Mouse (Mus musculus): ENCODE results near the gene Mettl1.

The Mettl1 gene

DNA sequence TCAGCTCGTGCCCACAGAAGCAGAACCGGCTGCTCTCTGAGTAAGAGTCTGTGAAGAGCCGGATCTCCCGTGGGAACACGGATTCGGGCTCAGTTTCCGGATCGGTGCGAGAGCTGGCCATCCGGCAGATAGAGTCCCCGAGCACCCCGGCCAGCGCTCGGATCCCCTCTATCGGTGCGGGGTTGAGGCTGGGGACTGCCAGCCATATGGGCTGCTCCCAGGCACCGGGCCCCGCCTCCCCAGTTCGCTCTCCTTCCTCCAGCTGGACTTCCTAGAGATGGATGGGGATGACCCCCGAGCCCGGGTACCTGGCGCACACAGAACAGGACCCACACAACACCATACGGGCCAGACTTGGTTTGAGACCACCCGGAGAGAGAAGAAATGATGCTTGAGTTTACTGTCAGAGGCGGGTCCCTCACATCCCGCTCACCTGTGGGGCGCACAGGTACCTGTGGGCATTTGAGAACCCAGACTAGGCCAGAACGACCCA lies at the start of gene Mettl1, which contains the start of gene Eef1akmt3:
TSS of gene Mettl1 (plus strand) at position 141 of the 493 bp plus-strand sequence.
TSS of gene Eef1akmt3 (minus strand) at position 240 of the 493 bp plus-strand sequence.
- peak; percentile 25 for DNase-seq

DNA sequence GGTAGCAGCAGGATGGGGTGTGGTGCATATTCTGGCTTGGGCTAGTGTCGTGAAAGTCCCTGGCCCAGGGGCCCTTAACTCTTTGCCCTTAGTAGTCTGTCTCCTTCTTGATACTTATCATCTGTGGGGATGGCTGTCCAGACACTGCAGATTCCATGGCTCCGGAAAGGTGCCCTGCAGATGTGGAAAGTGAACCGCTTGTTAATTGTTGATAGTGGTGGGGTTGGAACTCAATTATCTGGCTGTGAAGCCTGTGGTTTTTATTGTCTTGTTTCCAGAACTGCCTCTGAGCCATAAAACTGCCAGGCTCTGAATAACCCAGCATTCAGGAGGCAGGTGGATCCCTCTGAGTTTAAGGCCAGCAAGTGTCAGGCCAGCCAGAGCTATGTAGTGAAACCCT lies 49.5 kb upstream of the Mettl1 start:
- no peak for DNase-seq

DNA sequence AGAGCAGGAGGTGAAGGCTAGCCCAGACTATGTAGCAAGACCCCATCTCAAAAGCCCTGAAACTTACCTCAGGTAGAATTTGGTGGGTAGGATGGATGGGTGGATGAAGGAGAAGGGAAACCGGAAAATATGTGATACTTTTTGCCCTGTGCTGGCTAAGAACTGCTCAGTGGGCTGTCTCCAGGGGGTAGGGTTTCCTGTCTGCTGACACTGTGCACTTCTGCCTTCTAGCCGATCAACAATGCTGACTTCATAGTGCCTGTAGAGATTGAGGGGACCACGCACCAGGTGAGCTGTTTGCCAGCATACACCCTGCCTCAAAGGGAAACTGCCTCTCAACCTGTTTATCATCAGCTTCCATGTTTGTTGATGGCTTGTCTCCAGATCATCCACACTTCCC lies 47.6 kb upstream of the Mettl1 start:
- DNase-seq: no peak

DNA sequence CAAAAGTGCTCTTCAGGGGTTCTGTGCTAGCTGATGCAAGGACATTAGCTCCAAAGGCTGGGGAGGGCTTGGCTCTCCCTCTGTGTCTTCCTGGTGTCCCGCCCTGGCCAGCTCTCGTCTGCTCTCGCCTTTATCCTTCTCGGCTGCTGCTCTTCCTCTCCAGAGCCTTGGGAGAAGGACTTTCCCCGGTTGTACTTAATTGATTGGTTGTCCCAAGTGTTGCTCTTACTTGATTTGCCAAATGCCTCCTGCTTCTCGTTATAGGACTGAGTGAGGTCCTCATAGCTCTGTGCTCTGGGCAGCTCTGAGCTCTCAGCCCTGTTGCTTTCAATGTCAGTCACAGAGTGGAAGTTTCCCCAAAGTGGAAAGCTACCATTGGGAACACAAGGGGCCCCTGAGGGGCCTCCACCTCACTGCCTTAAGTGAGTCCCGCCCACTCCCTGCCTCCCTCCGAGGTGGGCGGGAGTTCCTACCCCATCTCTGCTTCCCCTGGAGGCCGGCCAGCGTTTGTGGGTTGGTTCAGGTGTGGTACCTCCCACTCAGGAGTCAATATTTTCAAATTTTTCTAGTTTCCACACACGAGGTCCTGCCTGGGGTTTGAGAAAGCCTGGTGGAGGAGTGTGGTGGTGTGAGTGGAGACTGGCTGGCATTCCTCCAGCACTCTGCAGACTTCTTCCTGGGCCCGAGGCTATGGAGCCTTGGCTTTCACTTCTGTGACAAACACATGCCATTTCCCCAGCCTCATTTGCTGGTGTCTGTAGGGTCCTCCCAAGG lies 43.7 kb upstream of the Mettl1 start:
- no peak for DNase-seq

DNA sequence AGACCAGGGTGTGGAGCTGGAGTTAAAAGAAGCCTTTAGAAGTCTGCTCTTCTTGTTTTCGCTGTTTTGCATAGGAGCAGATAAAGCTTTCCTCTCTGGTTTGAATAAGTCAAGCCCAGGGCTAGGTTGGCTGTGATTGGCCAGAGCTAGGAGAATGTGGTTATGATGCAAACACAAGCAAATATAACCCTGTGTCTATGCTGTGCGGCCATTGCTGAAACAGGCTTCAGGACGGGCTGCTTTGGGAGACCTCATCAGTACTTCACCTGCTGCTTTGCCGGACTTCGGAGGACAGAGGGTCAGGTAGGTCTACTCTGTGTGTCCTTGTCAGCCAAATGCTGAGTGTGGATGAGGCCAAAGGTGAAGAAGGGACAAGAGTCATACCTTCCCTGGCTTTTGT lies 40.7 kb upstream of the Mettl1 start, which contains the start of gene Avil:
TSS of gene Avil (plus strand) at position 181 of the 400 bp plus-strand sequence.
- DNase-seq: no peak

DNA sequence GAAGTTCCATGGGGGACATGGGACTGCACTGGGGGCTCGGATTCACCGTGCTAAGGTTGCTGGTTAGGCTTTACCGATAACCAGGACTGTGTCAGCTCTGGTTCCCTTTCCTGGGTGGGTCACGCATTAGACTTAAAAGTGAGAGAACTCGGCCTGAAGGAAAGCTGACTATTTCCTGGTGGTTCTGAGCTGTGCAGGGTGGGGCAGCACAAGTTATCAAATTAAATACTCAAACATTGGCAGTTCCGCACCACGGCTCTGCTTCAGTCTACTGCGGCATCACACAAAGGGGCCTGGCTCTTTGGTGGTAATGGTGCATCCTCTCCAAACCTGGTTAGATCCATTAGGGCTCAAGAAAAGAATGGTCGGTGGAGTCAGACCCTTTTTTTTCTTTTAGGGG lies 39.9 kb upstream of the Mettl1 start:
- DNase-seq: no peak

DNA sequence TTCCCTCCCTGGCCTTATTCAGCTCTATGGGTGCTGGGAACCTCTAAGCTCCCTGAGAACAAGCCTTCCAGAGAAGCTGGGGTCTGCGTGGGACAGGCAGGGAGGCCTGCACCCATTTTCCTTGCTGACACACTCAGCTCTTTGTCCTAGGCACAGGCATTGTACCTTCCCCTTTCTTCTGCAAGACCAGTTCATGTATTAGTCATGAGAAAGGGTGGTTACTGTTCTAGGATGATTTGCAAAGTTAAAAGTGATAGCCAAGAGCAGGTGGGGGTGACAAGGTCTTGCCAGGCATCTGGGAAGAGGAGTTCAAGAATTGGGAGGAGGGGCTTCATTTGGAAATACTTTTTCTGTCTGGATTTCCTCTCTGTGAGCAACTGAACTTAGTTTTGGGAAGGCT lies 39.2 kb upstream of the Mettl1 start:
- DNase-seq: no peak

DNA sequence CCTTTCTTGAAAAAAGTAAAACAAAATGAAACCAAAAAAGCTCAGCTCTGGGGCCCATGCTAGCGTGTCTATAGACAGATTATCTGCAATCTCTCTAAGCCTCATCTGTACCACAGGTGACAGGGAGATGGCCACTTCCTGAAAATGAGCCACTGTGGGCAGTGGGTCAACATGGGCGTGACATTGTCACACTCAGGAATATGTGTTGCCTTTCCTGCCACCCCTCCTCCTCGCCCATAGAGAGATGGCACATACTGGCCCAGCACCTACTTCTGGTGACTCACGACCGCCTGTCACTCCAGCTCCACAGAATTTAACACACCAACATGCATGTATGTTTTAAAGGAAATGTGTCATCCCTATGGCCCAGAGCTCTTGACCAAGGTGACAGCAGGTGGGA lies 38.4 kb upstream of the Mettl1 start:
- DNase-seq: no peak

DNA sequence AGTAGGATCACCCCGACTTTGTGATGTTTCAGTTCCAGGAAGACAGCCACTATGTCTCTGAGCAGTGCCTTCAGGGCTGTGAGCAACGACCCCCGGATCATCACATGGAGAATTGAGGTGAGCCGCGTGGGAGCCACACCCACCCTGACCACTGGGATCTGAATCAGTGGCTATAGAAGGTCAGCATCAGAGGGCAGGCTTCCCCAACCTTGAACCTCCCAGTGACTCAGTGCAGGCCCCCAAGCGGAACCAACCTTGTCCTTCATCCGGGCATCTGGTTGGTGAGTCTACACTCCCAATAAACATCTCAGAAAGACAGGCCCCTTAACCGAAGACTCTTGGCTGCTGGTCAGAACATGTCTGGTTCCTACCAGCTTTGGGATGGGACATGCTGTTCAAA lies 37.9 kb upstream of the Mettl1 start:
- no peak for DNase-seq

DNA sequence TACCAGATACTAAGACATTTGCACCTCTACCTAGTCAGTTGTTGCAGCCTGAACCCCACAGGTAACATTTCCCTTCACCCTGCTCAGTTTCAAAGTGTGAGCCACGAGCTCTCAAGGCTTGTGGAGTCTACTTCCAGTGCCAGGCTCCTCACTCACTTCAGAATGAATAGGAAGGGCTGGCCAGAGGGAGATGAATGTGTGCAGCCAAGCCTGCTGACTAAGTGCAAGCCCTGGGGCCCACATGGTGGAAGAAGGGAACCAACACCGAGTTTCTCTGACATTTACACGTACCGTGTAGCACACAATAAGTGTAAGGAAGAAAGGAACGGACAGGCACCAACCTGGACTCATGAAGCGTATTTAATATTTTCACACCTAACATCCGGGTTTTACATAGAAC lies 37.4 kb upstream of the Mettl1 start:
- DNase-seq: no peak

DNA sequence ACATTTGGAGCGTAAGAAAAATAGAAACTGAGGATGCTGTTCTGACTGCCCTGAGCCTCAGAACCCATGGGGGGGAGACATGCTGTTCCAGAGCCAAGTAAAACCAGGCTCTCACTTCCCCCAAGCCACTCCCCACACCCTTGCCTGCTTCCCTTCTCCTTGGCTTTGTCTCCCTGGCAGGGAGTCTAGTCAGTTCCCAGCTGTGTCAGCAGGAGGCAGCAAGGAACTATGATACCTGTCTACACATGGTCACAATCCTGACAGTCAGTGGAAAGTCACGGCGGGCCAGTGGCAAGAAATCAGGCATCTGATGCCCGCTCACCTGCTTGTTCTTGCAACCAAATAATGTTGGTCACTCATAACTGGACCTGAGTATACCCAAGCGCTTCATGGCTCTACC lies 24.7 kb upstream of the Mettl1 start:
- no peak for DNase-seq

DNA sequence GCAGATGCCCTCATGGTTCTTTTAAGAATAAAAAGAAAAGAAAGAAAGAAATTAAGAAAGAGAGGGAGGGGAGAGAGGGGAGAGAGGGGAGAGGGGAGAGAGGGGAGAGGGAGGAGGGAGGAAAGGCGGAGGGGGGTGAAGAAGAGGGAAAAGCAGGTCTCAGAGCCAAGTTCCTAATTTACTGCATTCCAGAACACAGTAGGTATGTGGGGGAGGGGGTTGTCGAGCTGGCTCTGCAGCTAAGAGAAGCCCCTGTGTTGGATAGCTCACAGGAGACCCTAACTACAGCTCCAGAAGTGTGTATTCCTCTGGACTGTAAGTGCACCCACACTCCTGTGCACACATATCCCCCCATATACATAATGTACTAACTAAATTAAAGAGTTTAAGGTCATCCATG lies 24.1 kb upstream of the Mettl1 start:
- no peak for DNase-seq

DNA sequence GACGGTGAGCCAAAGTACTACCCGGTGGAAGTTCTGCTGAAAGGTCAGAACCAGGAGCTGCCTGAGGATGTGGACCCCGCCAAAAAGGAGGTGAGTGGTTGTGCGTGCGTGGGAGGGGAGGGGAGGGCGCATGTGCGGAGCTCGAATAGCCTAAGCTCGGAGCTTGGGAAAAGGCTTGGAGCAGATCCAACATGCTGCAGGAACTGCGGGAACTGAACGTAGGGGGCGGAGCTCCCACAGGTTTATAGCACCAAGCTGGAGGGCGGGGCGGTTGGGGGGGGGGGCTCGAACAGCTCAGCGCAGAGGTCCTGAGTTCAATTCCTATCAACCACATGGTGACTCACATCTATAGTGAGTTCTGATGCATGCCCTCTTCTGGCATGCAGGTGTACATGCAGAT lies 22.8 kb upstream of the Mettl1 start:
- DNase-seq: no peak

DNA sequence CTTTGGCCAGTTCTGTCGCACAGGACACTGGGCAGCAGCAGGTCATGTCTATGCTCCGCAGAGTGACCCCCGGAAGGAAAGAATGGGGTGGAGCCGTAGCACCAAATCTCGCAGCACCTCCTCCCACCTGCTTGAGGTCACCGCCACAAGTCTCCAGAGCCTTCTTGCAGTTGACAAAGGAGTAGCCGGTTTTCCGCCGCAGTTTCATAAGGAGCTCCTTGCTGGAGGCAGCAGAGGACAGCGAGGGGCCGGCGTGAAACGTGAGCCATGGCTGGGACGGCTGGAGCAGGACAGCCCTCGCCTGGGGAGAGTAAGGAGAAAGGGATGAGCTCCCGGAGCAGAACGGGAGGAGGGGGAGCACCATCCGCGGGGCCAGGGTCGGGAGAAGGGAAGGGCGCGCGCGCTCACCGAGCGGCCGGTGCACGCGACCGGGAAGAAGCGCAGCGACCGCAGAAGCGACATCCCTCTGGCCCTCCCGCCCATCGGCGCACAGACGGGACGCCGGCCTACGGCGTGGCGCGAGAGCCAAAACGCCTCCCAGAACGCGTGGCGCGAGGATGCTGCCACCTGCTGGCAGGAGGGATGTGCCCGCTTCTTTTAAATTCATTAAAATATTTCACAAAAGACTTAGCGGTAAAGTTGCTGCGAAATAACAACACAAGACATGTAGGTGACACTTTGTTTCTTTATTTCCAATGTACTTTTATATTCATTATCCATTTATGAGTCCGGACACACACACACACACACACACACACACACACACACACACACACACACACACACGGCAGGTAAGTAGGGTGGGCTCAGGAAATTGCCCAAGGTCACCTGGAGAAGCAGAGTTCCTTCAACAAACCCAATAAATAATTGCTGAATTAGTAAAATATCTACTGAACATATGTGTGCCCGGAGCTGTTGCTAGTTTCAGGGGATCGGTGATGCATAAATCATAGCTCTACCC lies 10.6 kb upstream of the Mettl1 start, which contains the start of gene Tsfm:
TSS of gene Tsfm (minus strand) at position 505 of the 961 bp plus-strand sequence.
- DNase-seq: peak; percentile 96

DNA sequence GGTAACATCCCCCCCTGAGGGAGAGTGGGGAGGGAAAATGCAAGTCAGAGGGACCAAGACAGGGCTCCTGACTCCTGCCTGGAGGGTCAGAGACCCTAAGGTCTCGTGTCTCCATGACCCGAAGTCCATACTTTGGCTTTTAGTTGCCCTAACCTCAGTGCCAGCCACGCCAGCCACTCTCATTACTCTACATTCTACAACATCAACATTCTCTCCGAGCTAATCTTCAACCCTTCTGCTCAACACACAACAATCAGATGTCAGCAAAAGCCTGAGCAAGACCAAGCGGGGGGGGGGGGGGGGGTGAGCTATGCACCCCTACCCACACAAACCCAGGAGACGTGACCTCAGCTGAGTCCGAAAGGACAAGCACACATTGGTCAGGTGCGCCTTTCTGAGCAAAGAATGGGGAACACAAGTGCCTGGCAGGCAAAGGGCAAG lies 7.9 kb upstream of the Mettl1 start:
- DNase-seq: no peak

DNA sequence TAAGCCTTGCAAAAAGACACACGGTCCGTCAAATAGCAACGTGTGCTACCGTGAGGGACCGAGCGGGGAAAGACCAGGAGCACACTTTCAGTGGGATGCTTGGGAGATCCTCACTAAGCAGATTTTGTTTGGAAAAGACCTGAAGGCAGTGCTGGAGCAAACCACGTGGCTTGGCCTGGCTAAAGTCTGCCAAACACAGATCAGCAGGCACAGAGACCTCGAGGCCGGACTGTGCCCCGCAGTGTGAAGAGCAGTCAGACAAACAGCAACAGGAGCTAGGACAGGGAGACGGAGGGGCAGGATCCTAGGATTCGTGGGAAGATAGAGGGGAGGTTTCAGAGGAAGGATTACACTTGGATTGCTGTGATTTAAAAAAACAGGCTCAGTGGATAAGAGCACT lies 4.9 kb upstream of the Mettl1 start:
- DNase-seq: no peak

DNA sequence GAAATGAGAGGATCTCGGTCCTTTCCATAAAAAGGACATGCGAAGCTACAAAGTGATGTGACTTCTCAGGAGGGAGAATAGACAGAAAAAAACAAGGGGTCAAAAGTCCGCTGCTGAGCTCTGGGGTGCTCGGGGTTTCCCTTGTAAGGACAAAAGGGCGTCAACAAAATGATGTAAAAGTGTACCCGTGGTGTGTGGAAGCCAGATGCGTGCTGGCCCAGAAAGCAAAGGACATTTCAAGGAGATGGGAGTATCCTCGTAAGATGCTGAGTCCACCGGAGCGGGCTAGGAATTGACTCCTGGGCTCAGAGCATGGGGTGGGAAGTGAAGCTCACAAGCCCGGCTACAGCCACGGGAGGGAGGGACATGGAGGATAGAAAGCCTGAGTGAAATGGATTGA lies 3.6 kb upstream of the Mettl1 start:
- DNase-seq: no peak

DNA sequence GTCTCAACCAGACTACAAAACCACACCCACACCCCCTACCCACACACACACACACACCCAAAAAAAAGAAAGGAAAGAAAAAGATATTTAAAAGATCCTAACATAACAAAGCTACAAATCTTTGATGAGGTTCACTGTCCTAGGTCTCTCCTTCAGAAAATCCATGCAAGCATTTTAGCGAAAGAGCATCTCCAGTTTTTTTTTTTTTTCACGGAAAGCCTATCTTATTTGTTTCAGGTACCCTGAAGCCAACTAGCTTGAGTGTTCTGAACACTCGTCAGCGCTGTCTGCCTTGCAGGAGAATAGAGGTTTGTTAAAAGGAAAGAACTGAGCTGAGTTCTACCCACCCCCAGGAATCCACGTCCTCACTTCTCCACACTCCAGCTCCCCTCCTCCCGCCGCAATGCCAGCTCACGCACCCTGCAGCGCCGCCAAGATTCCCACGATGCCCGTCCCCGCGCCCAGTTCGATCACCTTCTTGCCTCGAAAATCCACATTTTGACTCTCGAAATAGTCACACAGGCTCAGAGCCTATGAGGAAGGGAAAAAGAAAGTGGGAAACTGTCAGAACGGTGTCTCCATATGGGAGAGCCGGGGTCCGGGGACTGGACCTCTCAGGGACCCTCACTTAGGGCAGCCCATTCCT lies 522 bp upstream of the Mettl1 start:
- DNase-seq: no peak

DNA sequence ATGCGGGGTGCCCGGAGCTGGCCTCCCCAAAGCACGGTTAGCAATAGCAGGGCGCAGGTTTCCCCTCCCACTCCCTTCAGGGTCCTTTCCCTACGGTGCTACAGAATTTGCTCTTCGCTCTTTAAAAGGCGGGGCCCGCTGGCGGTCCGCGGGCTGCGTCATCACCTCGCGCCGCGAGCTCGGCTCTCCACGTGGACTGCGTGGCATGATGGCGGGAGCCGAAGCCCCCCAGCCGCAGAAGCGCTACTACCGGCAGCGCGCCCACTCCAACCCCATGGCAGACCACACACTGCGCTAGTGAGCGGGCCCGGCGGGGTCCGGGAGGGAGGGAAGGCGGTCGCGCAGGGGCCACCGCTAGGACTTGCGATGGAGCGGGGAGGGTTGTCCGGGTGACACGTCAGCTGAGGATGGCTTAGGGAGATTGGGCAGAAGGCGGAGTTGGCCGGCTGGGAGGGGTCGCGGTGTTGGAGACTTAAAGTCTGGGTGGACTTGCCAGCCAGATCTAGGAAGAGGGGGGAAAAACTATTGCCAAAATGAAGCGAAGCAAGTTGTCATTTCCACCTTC lies 642 bp downstream of the Mettl1 start:
- peak; percentile 89 for DNase-seq

DNA sequence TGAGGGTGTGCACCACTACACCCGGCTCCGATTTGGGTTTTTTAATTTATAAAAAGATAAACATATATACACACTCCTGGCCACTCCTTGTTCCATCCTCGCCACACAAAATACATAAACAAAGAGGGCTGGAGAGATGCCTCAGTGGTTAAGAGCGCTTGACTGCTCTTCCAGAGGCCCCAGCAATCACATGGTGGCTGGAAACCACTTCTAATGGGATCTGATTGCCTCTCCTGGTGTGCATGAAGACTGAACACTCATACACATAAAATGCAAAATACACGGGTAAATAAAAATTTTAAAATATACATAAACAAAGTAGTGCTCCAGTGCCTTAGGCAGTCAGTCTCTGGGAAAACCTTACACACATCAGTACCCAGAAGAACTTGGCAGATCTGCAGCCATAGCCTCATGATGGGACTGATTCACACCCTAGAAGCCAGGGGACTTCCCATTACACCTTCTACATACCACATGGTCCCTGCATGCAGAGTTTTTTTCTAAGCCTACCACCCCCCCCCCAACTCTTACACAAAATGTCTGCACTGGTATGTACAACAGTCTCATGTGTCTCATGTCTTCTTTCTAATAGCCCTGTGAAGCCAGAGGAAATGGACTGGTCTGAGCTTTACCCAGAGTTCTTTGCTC lies 1.4 kb downstream of the Mettl1 start:
- no peak for DNase-seq

DNA sequence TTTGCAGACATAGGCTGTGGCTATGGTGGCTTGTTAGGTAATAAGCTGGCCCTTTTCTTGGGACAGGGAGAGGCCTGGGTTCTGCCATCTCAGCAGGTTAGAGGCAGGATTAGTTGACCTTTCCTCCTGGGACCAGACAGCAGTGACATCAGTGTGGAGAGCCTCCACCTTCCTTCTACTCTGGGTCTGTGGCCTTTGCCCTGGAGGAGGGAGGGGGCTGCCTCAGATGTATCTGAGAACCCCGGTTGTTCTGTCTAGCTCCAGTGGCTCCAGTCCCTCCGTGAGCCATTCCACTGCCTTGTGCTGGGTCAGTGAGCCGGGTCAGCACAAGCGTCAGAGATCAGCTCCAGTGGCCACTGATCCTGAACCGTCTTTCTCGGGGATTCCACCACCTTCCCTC lies 2.0 kb downstream of the Mettl1 start:
- DNase-seq: no peak

DNA sequence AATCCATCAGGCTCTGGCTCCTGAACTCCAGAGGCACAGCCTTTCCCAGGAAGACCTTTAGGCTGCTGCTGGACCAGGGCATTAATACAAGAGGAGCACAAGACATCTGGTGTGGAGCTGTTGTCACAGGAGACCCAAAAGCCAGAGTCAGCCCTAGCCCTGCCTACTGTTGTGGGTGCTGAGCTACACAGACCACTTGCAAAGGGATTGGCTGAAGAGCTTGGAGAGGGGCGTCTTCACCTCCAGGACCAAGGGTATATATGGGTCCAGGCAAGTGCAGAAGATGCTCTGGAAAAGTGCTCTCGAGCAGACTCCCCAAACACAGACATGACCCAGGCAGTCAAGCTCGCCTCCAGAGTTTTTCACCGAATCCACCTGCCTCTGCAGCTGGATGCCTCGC lies 6.7 kb downstream of the Mettl1 start, which contains the start of gene Cyp27b1:
TSS of gene Cyp27b1 (plus strand) at position 297 of the 400 bp plus-strand sequence.
- no peak for DNase-seq

All from lung, postnatal 14 days (tissue).